Mouse (Mus musculus) midbrain, embryonic 13.5 days (tissue): ENCODE measurements around the gene Plin1. TPM values are rescaled to one million over a fixed set of nuclear protein-coding genes. Genes with fewer than 3 reads are reported as not detected.

Experiments
- ATAC-seq: fragments of 200-750 bp; cut with Nextera tagmentation; 2 replicates; pipeline ENCODE4 v1.8.0; 2017; ENCODE audit warnings: mild to moderate bottlenecking, moderate TSS enrichment, moderate library complexity
- H3K27ac ChIP-seq: fragments of 300-500 bp; sonication (generic); 2 replicates; pipeline ENCODE4 v1.5.1; 2015; ENCODE audit warnings: inconsistent platforms, mild to moderate bottlenecking, moderate library complexity
- H3K27me3 ChIP-seq: fragments of 300-500 bp; sonication (generic); 2 replicates; pipeline ENCODE4 v1.6.1; 2015; ENCODE audit warnings: mild to moderate bottlenecking, inconsistent platforms
- H3K36me3 ChIP-seq: fragments of 300-500 bp; sonication (generic); 2 replicates; pipeline ENCODE4 v1.6.1; 2015; ENCODE audit warnings: mild to moderate bottlenecking, inconsistent platforms
- H3K4me1 ChIP-seq: fragments of 300-500 bp; sonication (generic); replicated peaks from 2 replicates; pipeline ENCODE4 v1.6.1; 2015; ENCODE audit warnings: inconsistent platforms
- H3K4me2 ChIP-seq: fragments of 300-500 bp; sonication (generic); replicated peaks from 2 replicates; pipeline ENCODE4 v1.6.1; 2015; ENCODE audit warnings: moderate library complexity, mild to moderate bottlenecking, inconsistent platforms
- H3K4me3 ChIP-seq: fragments of 300-500 bp; sonication (generic); replicated peaks from 2 replicates; pipeline ENCODE4 v1.5.1; 2015; ENCODE audit warnings: mild to moderate bottlenecking, inconsistent platforms
- H3K9ac ChIP-seq: fragments of 300-500 bp; sonication (generic); replicated peaks from 2 replicates; pipeline ENCODE4 v1.6.1; 2015; ENCODE audit warnings: mild to moderate bottlenecking, inconsistent platforms
- H3K9me3 ChIP-seq: fragments of 300-500 bp; sonication (generic); 2 replicates; pipeline ENCODE4 v1.6.1; 2016; ENCODE audit warnings: mild to moderate bottlenecking, inconsistent platforms
- WGBS: fragments of 180-500 bp; shearing (Covaris S2); methylation state at CpG from one replicate; pipeline ENCODE4 v1.1.7; 2015; 5-methylcytosine and 5-hydroxymethylcytosine counted together
- polyA plus RNA-seq: library from polyadenylated mRNA; unstranded; fragments of >200 nt; fragmentation: Nextera tagmentation; extraction: Ambion mirVana; gene quantifications from 2 replicates; pipeline ENCODE4 v1.2.1, GENCODE M21; 2015

The Plin1 gene
- polyA plus RNA-seq, 1 experiment from 2014 or later, result not detected

- no peak for ATAC-seq
- no peaks in the 10 kb centered on the region for H3K27me3 ChIP-seq
- H3K27ac ChIP-seq, result no peak overlapping the region
- H3K4me1 ChIP-seq, result no peaks in the 10 kb centered on the region
- no peak overlapping the region for H3K4me2 ChIP-seq
- H3K36me3 ChIP-seq, result peaks cover 44% of the 10 kb centered on the region
- H3K4me3 ChIP-seq, result no peak overlapping the region
- no peak overlapping the region for H3K9ac ChIP-seq
- no peaks in the 10 kb centered on the region for H3K9me3 ChIP-seq
These were observed 53.5 kb downstream of the Plin1 start for GRCm38 (mm10) chr7:79679186-79679585.

- no peak overlapping the region for H3K9ac ChIP-seq
- ATAC-seq, result no peak
- no peak overlapping the region for H3K4me2 ChIP-seq
- H3K4me3 ChIP-seq, result no peak overlapping the region
- H3K27ac ChIP-seq, result no peak overlapping the region
- H3K27me3 ChIP-seq, result no peaks in the 10 kb centered on the region
- no peaks in the 10 kb centered on the region for H3K4me1 ChIP-seq
- peaks cover 37% of the 10 kb centered on the region for H3K36me3 ChIP-seq
- no peaks in the 10 kb centered on the region for H3K9me3 ChIP-seq
- 96% methylated on average over 4 of the region's 4 CpGs for WGBS
These were observed 61.7 kb downstream of the Plin1 start for GRCm38 (mm10) chr7:79670900-79671604.

Other genes with a start within 250 kb of the Plin1 start
- 2.1 and 2.5 TPM in 2 replicates for gene Rhcg, start 115.2 kb downstream of the Plin1 start, polyA plus RNA-seq
- gene Ticrr, start 72.7 kb downstream of the Plin1 start, polyA plus RNA-seq, result 3.4 and 4.9 TPM in 2 replicates
- 2.2 and 3.0 TPM in 2 replicates for gene Kif7, start 17.2 kb downstream of the Plin1 start, polyA plus RNA-seq
- gene Pex11a, start 10.2 kb upstream of the Plin1 start, polyA plus RNA-seq, result 11.8 and 13.7 TPM in 2 replicates
- 0.08 and 0.27 TPM in 2 replicates for gene Wdr93, start 10.3 kb upstream of the Plin1 start, polyA plus RNA-seq
- gene Mesp1, start 60.9 kb upstream of the Plin1 start, polyA plus RNA-seq, result not detected in 2 replicates
- 0.57 and 0.65 TPM in 2 replicates for gene Mesp2, start 77.8 kb upstream of the Plin1 start, polyA plus RNA-seq
- 1.9 and 2.1 TPM in 2 replicates for gene Anpep, start 128.2 kb upstream of the Plin1 start, polyA plus RNA-seq
- gene Ap3s2, start 187.7 kb upstream of the Plin1 start, polyA plus RNA-seq, result 51.8 and 53.4 TPM in 2 replicates
- gene Arpin, start 202.5 kb upstream of the Plin1 start, polyA plus RNA-seq, result 18.4 and 18.7 TPM in 2 replicates